Mouse (Mus musculus): Measurements from ENCODE around the gene Glis3. TPM values are rescaled to one million over a fixed set of nuclear protein-coding genes. Genes with fewer than 3 reads are reported as not detected.

Glis3 gene
- total and polyA plus RNA-seq, 3 experiments = 0.27 TPM; not detected in 2

- H3K27me3 ChIP-seq (ENCODE audit: insufficient read depth, low read length) = no peaks in the 10 kb centered on the region
- no peak for TF ChIP-seq GATA2 (IDR thresholded peaks at IDR 0.05; ENCODE audit: borderline replicate concordance, low read depth, low read length)
- TF ChIP-seq GATA1 (IDR thresholded peaks at IDR 0.05; ENCODE audit: borderline replicate concordance, low read length) = no peak
- TF ChIP-seq TAL1 (conservative IDR thresholded peaks at IDR 0.05; ENCODE audit: low read depth, low read length) = no peak
- no peak for TF ChIP-seq POLR2AphosphoS5 (IDR thresholded peaks at IDR 0.05; ENCODE audit: insufficient replicate concordance, low read depth, low read length)
- no peak for TF ChIP-seq CTCF (IDR thresholded peaks at IDR 0.05; ENCODE audit: low read depth, low read length)
- H3K4me3 ChIP-seq (ENCODE audit: low read depth, low read length) = no peak overlapping the region
- no peak for ATAC-seq (ENCODE audit: extremely low read depth, insufficient number of reproducible peaks, low FRiP score, poor library complexity, severe bottlenecking)
- no peaks in the 10 kb centered on the region for H3K4me1 ChIP-seq (ENCODE audit: insufficient read depth, low read depth, low read length)
- DNase-seq (ENCODE audit: low spot score) = no peak
- H3K36me3 ChIP-seq (replicated peaks) = no peaks in the 10 kb centered on the region
- H3K9me3 ChIP-seq (replicated peaks) = no peaks in the 10 kb centered on the region
These were observed 414.1 kb downstream of the Glis3 start for GRCm38 (mm10) chr19:28265776-28266175.

- Histone ChIP-seq H3K9me3 (replicated peaks) (no peaks in the 10 kb centered on the region), H3K36me3 (replicated peaks) (no peaks in the 10 kb centered on the region), H3K27me3 (ENCODE audit: insufficient read depth, low read length) (no peaks in the 10 kb centered on the region), H3K4me1 (ENCODE audit: insufficient read depth, low read depth, low read length) (no peaks in the 10 kb centered on the region), H3K4me3 (ENCODE audit: low read depth, low read length) (no peak overlapping the region)
- ATAC-seq (ENCODE audit: extremely low read depth, insufficient number of reproducible peaks, low FRiP score, poor library complexity, severe bottlenecking) (no peak), DNase-seq (ENCODE audit: low spot score) (no peak)
- TF ChIP-seq GATA1 (IDR thresholded peaks at IDR 0.05; ENCODE audit: borderline replicate concordance, low read length) = no peak
- no peak for TF ChIP-seq CTCF (IDR thresholded peaks at IDR 0.05; ENCODE audit: low read depth, low read length)
- TF ChIP-seq POLR2AphosphoS5 (IDR thresholded peaks at IDR 0.05; ENCODE audit: insufficient replicate concordance, low read depth, low read length) = no peak
These were observed 420.8 kb downstream of the Glis3 start for GRCm38 (mm10) chr19:28258907-28259675.

- Histone ChIP-seq H3K4me3 (ENCODE audit: low read depth, low read length) (no peak overlapping the region), H3K4me1 (ENCODE audit: insufficient read depth, low read depth, low read length) (no peaks in the 10 kb centered on the region), H3K27me3 (ENCODE audit: insufficient read depth, low read length) (no peaks in the 10 kb centered on the region), H3K9me3 (replicated peaks) (no peaks in the 10 kb centered on the region), H3K36me3 (replicated peaks) (no peaks in the 10 kb centered on the region)
- ATAC-seq (ENCODE audit: extremely low read depth, insufficient number of reproducible peaks, low FRiP score, poor library complexity, severe bottlenecking) = no peak
- TF ChIP-seq TAL1 (conservative IDR thresholded peaks at IDR 0.05; ENCODE audit: low read depth, low read length) = no peak
- no peak for TF ChIP-seq CTCF (IDR thresholded peaks at IDR 0.05; ENCODE audit: low read depth, low read length)
- TF ChIP-seq GATA1 (IDR thresholded peaks at IDR 0.05; ENCODE audit: borderline replicate concordance, low read length) = no peak
- no peak for TF ChIP-seq GATA2 (IDR thresholded peaks at IDR 0.05; ENCODE audit: borderline replicate concordance, low read depth, low read length)
- TF ChIP-seq POLR2AphosphoS5 (IDR thresholded peaks at IDR 0.05; ENCODE audit: insufficient replicate concordance, low read depth, low read length) = no peak
- no peak for DNase-seq (ENCODE audit: low spot score)
These were observed 421.4 kb downstream of the Glis3 start for GRCm38 (mm10) chr19:28258480-28258879.

DNA sequence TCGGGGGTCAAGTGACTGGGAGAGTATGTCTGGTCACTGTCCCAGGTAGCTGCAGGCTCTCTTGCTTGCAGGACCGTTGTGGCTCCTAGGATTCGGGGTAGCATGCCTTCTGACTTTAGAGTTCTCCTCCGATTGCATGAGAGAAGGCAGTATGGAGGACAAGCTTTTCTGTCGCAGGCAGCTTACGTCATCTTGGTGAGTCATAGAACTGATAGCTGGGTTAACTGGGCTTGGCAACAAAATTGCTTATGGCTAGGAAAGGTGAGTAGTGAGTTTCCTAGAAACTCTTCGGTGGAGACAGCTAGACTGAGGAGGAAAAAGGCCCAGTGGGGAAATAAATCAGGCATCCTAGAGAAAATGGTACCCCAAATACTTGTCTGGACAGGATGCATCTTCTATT, 432.5 kb downstream of the Glis3 start:
- Histone ChIP-seq H3K4me1 (ENCODE audit: insufficient read depth, low read depth, low read length) (no peaks in the 10 kb centered on the region), H3K9me3 (replicated peaks) (no peaks in the 10 kb centered on the region), H3K27me3 (ENCODE audit: insufficient read depth, low read length) (no peaks in the 10 kb centered on the region), H3K4me3 (ENCODE audit: low read depth, low read length) (no peak overlapping the region), H3K36me3 (replicated peaks) (no peaks in the 10 kb centered on the region)
- no peak for TF ChIP-seq CTCF (IDR thresholded peaks at IDR 0.05; ENCODE audit: low read depth, low read length)
- TF ChIP-seq TAL1 (conservative IDR thresholded peaks at IDR 0.05; ENCODE audit: low read depth, low read length) = no peak
- no peak for TF ChIP-seq GATA1 (IDR thresholded peaks at IDR 0.05; ENCODE audit: borderline replicate concordance, low read length)
- no peak for TF ChIP-seq GATA2 (IDR thresholded peaks at IDR 0.05; ENCODE audit: borderline replicate concordance, low read depth, low read length)
- no peak for TF ChIP-seq POLR2AphosphoS5 (IDR thresholded peaks at IDR 0.05; ENCODE audit: insufficient replicate concordance, low read depth, low read length)
- no peak for ATAC-seq (ENCODE audit: extremely low read depth, insufficient number of reproducible peaks, low FRiP score, poor library complexity, severe bottlenecking)
- DNase-seq (ENCODE audit: low spot score) = no peak

GRCm38 (mm10) chr19:28246186-28246585, 433.7 kb downstream of the Glis3 start:
- H3K4me3 ChIP-seq (ENCODE audit: low read depth, low read length) = no peak overlapping the region
- H3K36me3 ChIP-seq (replicated peaks) = no peaks in the 10 kb centered on the region
- no peak for TF ChIP-seq GATA1 (IDR thresholded peaks at IDR 0.05; ENCODE audit: borderline replicate concordance, low read length)
- TF ChIP-seq GATA2 (IDR thresholded peaks at IDR 0.05; ENCODE audit: borderline replicate concordance, low read depth, low read length) = no peak
- TF ChIP-seq TAL1 (conservative IDR thresholded peaks at IDR 0.05; ENCODE audit: low read depth, low read length) = no peak
- TF ChIP-seq CTCF (IDR thresholded peaks at IDR 0.05; ENCODE audit: low read depth, low read length) = no peak
- TF ChIP-seq POLR2AphosphoS5 (IDR thresholded peaks at IDR 0.05; ENCODE audit: insufficient replicate concordance, low read depth, low read length) = no peak
- no peaks in the 10 kb centered on the region for H3K27me3 ChIP-seq (ENCODE audit: insufficient read depth, low read length)
- H3K9me3 ChIP-seq (replicated peaks) = no peaks in the 10 kb centered on the region; the same call in 1 of the 2 replicates
- no peak for DNase-seq (ENCODE audit: low spot score)
- H3K4me1 ChIP-seq (ENCODE audit: insufficient read depth, low read depth, low read length) = no peaks in the 10 kb centered on the region
- no peak for ATAC-seq (ENCODE audit: extremely low read depth, insufficient number of reproducible peaks, low FRiP score, poor library complexity, severe bottlenecking)

DNA sequence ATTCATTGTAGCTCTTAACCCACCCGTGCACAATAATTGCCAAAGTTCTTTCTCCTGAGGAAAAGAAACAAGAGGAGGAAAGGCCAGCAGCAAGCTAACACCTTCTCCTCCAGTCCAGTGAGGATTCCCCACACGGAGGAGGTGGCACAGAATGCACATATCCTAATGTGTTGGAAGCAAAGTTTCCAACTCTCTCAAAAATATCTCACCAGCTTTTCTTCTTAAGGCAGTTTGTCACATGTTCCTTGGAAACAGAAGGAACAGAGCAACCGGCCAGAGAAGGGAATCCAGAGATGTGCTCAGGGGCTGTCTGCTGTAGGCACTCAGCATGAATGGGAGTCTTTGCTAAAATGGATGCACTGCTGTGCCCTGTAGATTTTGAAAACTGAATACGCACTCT, 441.8 kb downstream of the Glis3 start:
- H3K36me3 ChIP-seq (replicated peaks) = no peaks in the 10 kb centered on the region
- no peak for DNase-seq (ENCODE audit: low spot score)
- no peaks in the 10 kb centered on the region for H3K4me1 ChIP-seq (ENCODE audit: insufficient read depth, low read depth, low read length)
- no peak overlapping the region for H3K4me3 ChIP-seq (ENCODE audit: low read depth, low read length)
- TF ChIP-seq CTCF (IDR thresholded peaks at IDR 0.05; ENCODE audit: low read depth, low read length) (no peak), POLR2AphosphoS5 (IDR thresholded peaks at IDR 0.05; ENCODE audit: insufficient replicate concordance, low read depth, low read length) (no peak), GATA1 (IDR thresholded peaks at IDR 0.05; ENCODE audit: borderline replicate concordance, low read length) (no peak), GATA2 (IDR thresholded peaks at IDR 0.05; ENCODE audit: borderline replicate concordance, low read depth, low read length) (no peak), TAL1 (conservative IDR thresholded peaks at IDR 0.05; ENCODE audit: low read depth, low read length) (no peak)
- H3K9me3 ChIP-seq (replicated peaks) = no peaks in the 10 kb centered on the region; the same call in 1 of the 2 replicates
- no peaks in the 10 kb centered on the region for H3K27me3 ChIP-seq (ENCODE audit: insufficient read depth, low read length)
- ATAC-seq (ENCODE audit: extremely low read depth, insufficient number of reproducible peaks, low FRiP score, poor library complexity, severe bottlenecking) = no peak
